Mouse (Mus musculus) lung, postnatal 36 days (tissue): ENCODE measurements around the gene Eml6.
"Not testable (repeated sequence)": the region's sequence is repeated elsewhere in the genome, so short reads cannot be mapped to it uniquely, and the experiment has no call there.

ENCODE experiments used
- DNase-seq: peaks from one replicate; pipeline ENCODE4 v3.0.0; 2022; ENCODE audit warnings: mixed read lengths

The Eml6 gene

DNA sequence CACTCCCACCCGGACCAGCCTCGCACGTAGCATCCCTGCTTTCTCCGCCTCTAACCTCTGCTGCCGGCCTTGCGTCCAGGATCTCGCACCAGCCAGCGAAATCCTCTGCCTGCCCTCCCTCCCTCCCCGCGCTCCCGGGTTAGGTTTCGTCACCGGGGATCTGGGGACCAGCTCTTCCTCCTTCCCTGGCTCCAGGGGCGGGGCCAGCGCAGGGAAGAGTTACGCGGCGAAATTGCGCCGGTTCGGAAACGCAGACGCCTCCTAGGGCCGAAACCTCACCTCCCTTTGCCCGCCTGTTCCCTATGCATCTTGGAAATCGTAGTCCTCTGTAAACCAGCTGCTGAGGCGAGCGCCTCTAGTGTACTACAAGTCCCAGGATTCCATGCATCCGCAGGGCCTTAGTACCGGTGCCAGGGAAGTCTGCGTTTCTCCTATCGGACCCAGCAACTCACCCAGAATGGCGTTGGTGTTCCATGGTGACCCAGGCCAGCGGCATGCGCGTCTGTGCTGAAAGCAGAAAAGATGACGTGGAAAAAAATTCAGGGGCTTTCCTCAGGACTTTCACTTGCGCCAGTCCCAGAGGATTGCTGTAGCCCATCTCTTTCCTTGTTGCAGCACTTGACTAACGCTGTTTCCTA, at the start of gene Eml6:
Gene Eml6, minus strand, starts transcription at position 199 of the 638 bp plus-strand sequence.
- peak; percentile 97 for DNase-seq

DNA sequence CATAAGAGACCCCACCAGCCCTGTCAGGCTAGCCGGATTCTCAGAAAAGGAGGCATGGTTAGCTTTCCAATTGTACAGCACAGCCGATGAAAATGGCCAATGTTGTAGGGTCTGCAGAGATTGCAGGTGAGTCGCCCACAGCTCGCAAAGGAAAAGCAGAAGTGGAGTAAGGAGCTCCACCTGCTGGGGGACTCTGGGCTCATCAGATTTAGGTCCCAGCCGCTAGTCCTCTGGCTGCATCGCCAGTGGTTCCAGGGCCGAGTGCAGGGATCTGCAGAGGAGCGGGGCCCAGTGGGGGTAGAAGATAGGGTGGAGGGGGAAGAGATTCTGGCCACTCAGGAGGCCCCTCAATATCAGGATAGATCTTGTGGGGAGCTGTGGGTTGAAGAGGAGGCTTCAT, 31.5 kb upstream of the Eml6 start:
- peak; percentile 2 for DNase-seq

GRCm38 (mm10) chr11:30025144-30025543, 689 bp downstream of the Eml6 start:
- DNase-seq, result no peak

DNA sequence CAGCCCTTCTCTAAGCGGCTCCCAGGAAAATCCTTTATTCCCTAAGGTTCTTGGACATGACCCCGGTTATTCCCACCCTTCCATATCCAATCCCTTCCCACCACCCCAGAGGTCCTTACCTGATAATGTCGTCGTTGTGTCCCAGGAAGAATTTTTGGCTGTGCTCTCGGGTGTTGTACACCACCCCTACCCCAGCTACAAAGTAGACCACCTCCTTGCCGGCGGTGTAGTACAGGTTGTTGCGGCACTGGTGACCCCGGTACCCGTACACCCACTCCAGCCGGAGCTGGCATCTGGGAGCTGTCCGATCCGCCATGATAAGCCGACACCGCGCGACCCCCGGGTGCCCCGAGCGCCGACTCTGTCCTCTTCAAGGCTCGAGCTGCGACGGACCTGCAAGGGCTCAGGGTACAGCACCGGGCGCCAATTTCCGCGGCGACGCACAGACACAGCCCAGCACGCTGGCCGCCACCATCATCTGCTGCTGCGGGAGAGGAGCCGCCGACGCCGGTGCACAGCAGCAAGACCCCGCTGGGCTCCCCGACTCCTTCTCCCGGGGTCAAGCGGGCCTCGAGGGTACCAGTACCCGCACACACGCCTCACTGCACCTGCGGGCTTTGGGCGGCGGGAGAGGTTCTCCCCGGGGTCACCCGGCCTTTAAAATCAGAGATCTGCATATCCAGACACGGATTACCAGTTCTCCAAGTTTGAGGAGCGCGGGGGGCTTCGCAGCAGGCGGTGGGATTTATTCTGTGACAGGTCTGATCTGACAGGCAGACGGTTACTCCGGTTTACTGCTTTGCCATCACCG, 1.4 kb downstream of the Eml6 start:
- peak; percentile 32 for DNase-seq

DNA sequence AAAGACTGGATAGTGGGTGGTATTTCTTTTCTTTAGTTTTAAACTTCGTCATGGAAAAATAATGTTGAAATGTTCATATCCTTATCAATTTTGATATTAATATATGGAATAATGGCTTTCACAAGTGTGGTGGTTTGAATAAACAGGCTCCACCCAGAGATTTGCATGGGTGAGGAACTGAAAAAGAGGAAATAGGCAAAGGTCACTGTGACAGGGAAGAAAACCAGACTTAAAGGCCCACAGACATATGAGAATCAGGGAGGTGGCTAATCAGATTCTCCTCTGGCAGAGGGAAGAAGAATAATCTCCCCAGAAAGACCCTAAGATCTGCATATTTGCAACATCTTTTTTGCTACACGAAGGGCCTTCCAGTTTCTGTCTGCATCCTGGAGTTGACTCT, 39.6 kb downstream of the Eml6 start:
- DNase-seq, result peak; percentile 10

- DNase-seq, result no peak
Observed at GRCm38 (mm10) chr11:29968874-29969273, 57.0 kb downstream of the Eml6 start.

DNA sequence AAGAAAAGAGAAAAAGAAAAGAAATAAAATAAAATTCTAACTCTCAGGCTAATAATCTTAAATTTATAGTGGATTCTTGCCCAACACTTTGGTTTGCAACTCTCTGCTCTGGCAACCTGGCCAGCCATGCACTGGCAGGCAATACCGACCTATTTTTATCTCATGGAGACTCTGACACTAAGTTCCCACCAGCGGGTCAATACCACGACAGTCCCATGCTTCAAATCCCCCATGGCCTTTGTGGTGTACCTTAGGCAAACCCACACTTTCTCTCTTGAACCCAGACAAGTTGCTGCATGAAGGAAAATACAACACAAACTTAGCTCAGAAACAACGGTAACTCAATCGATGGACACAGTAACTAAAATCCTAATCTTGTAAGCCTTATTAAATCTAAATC, 66.5 kb downstream of the Eml6 start:
- DNase-seq, result no peak

- no peak for DNase-seq
Observed at GRCm38 (mm10) chr11:29944661-29945060, 81.2 kb downstream of the Eml6 start.

- DNase-seq, result no peak
Observed at GRCm38 (mm10) chr11:29924332-29924731, 101.5 kb downstream of the Eml6 start.

GRCm38 (mm10) chr11:29923851-29924250, 102.0 kb downstream of the Eml6 start:
- DNase-seq, result no peak

DNA sequence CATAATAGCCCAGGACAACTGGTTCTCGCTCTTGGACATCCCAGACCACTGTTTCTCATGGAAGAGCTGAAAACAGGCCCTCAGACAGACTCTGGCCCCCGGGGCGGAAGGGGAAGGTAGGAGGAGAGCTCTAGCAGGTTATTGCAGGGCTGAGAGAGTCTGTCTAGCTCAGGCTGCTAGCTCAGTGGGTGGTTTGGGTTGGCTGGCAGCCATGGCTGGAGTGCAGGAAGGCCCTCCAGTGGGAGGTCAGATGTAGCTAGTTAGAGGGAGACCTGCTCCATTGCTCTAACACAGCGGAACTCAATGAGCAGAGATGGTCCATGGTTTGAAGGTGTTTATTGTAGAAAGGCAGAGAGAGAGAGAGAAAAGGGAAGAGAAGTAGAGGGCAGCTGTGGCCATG, 112.7 kb downstream of the Eml6 start:
- no peak for DNase-seq

GRCm38 (mm10) chr11:29909330-29909729, 116.5 kb downstream of the Eml6 start:
- DNase-seq, result no peak

GRCm38 (mm10) chr11:29885160-29885559, 140.7 kb downstream of the Eml6 start:
- DNase-seq, result peak; percentile 84

DNA sequence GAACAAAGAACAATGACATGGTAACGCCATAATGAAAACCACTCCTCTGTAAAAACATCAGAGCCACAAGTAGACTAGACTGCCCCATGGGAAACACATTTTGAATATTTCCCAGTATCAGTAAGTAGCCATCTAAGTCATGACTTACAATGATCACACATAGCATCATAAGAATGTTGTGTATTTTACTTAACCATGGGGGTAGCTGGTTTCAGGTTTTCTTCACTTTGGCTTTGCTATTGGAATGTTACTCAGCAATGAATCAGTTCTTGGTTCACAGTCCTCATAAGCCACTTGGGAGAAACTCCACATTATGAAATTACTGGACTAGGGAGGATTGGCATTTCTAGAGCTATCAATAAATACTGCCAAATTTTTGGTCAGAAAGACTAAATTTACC, 141.5 kb downstream of the Eml6 start:
- DNase-seq, result no peak

DNA sequence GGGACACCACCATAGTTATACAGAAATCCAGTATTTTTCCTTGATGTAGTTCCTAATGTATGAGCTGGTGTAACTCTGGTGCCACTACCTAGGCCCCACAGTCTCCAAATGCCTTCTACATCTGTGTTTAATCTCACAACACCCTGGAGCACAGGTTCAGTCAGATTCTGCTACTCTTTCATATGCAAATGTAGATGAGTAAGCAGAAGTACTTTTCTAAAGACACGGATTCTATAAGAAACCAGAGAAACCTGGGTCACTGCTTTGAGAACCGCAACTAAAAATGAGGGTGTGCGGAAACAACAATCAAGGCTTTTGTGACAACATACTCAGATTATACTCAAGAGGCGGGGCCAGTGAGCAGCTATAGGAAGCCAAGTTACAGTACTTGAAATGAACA, 142.8 kb downstream of the Eml6 start:
- DNase-seq, result no peak

DNA sequence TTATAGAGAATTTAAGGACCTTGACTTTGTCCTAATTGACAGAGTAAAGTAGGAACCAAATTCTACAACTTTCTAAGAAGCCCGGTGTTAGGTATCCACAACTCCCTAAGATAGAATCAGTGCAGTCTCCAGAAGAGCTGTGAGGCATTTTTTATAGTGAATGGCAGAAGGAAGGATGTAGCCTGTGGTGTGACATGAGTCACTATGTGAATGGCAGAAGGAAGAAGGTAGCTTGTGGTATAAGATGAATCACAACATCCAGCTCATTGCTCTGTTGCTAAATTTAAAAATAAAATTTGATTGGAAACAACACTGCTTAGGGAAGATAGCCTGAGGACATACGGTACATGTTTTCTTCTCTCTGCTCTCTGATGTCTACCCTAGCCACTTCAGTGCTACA, 146.2 kb downstream of the Eml6 start:
- no peak for DNase-seq

DNA sequence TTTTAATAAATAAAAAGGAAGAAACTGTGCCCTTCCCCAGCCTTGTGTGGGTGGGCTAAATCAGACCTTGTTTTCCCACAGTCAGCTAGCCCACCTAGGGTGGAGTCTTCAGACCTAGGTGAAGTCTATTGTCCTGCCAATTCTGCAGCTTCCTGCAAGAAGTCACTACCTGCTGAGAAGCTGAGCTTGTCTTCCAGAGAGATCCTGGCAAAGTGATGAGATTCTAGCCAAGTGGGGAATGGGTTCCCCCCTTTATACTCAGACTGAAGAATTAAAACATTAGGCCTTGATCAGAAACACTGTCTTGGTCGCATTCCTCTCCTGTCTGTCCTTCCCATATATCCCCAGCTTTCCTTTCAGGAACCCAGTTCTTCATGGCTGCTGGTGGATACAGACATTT, 147.9 kb downstream of the Eml6 start:
- no peak for DNase-seq

DNA sequence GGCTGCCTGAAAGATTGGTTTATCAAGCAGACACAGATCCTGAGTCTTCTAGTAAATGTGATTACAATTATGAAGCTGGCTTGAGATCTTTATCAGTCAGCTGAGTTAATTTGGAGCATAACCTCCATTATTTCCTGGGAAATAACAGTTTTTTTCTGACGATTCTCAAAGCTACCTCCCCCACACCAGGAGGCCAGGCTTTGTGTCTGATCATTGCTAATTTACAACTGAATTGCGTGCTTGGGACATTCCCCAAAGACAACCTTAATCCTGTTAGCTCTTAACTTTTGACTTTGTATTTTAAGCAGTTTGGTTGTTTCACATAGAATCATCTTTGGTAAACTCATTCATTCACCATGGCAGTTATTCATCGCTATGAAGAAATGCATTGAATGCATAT, 148.6 kb downstream of the Eml6 start:
- DNase-seq, result no peak

GRCm38 (mm10) chr11:29874781-29875180, 151.1 kb downstream of the Eml6 start:
- DNase-seq, result not testable (repeated sequence)

DNA sequence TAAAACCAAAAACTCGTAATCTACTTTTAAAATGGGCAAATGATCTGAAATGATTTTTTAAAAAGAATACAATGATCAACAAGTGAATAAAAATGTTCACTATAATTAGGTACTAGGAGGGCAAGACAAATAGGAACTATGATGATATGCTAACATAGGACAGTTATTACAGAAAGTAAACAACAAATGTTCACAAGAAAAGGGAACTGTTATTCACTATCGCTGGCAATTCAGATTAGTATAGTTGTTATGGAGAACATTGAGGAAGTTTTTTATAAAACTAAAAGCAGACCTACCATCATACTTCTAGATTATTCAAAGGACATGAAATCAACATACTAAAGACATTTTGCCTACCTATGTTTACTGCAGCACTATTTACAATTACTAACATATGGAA, 155.7 kb downstream of the Eml6 start:
- no peak for DNase-seq

DNA sequence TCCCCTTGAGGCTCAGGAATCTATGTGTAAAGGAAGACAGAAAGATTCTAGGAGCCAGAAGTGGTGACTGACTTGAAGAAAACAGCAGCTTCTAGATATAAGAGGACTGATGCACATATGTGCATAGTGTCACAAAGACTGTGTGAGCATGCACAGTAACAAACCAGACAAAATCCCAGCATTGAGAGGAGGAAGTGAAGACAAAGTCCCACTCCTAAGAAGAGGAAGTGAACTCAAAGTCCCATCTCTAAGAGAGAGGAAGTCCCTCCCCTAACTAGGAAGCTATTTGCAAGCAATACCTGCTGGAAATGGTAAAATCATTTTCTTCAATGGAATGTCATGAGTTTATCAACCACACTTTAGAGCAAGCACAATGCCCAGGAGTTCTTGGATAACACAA, 161.6 kb downstream of the Eml6 start:
- no peak for DNase-seq

- DNase-seq, result peak; percentile 52
Observed at GRCm38 (mm10) chr11:29861750-29862397, 164.0 kb downstream of the Eml6 start.

DNA sequence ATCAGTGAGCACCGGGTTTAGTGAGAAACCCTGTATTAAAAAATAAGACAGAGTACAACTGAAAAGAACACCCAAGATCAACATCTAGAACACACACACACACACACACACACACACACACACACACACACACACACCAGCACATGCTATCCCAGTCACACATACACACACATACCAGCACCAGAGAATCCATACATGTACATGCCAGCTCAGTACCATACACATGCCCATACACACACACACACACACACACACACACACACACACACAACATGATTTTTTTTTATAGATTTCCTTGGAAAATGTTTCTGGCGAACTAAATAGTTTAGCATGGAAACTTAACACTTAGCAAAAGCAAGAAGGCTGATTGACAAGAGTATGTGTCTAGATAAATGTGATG, 164.8 kb downstream of the Eml6 start:
- DNase-seq, result no peak

DNA sequence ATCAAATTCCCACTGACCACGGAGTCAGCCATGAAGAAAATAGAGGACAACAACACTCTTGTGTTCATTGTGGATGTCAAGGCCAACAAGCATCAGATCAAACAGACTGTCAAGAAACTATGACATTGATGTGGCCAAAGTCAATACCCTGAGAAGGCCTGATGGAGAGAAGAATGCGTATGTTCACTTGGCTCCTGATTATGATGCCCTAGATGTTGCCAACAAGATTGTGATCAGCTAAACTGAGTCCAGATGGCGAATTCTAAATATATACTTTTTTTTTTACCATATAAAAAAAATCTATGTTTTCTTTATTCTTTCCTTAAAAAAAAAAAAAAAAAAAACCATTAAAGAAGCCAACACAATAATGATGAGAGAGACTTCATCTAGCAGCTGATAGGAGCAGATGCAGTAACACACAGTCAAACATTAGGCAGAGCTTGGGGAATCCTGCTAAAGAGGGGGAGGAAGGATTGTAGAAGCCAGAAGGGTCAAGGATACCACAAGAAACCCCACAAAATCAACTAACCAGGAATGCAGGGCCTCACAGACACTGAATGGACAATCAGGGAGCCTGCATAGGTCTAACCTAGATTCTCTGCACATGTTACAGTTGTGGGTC, 185.1 kb downstream of the Eml6 start:
- DNase-seq, result no peak
